ENCODE assay signal across 26 mouse cellular contexts in the genomic region with DNA sequence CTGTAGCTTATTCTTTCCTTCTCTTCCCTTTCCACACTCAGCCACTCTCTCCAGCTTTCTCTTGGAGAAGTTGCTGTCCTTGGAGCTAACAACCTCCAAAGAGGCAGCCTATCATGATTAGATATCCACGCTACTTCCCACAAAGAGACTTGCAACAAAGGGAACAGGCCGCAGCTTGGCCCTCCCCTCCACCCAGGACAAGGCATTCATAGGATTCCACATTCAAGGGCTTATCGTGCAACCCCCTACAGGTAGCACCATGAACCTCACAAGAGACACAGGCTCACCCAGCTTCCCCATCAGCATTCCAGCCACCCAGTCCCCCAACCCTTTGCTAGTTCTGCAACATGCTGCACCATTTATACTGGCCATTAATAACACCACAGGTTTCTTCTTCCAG. TPM values are rescaled to one million over a fixed set of nuclear protein-coding genes. Genes with fewer than 3 reads are reported as not detected.
DNase-seq lines count a peak whose midpoint lies in the region; ATAC-seq lines count a peak whose summit lies in the region.
"Had no signal": no experiment of that assay in that cellular context is flagged by ENCODE, and none has a peak within 500 bp of the region (broad histone marks: within the 10 kb centered on the region; RNA-seq: fewer than 3 reads in every experiment).

No protein-coding gene starts in this region.

- peak overlapping the region; percentile 24; the same call in 1 of the 2 replicates for H3K27ac ChIP-seq in heart, embryonic 11.5 days (ENCODE audit: low read depth, low read length)
- no peak overlapping the region for H3K27ac ChIP-seq in hindbrain, embryonic 13.5 days
- no peak overlapping the region for H3K27ac ChIP-seq in hindbrain, embryonic 12.5 days
- H3K27ac ChIP-seq: embryonic facial prominence, embryonic 10.5 days; forebrain, embryonic 13.5 days; hindbrain, embryonic 10.5 days had no signal

- no peaks in the 10 kb centered on the region for H3K27me3 ChIP-seq in heart, embryonic 11.5 days (ENCODE audit: control insufficient read depth, insufficient read depth, low read length)
- H3K27me3 ChIP-seq in hindbrain, embryonic 13.5 days, result no peaks in the 10 kb centered on the region
- H3K27me3 ChIP-seq in hindbrain, embryonic 12.5 days, result no peaks in the 10 kb centered on the region
- H3K27me3 ChIP-seq: CH12.LX; forebrain, embryonic 13.5 days had no signal

- H3K9me3 ChIP-seq in heart, embryonic 11.5 days (replicated peaks; ENCODE audit: control insufficient read depth, low read length), result no peaks in the 10 kb centered on the region
- H3K9me3 ChIP-seq in hindbrain, embryonic 13.5 days, result no peaks in the 10 kb centered on the region
- no peaks in the 10 kb centered on the region for H3K9me3 ChIP-seq in hindbrain, embryonic 12.5 days (replicated peaks)
- H3K9me3 ChIP-seq: embryonic facial prominence, embryonic 10.5 days; forebrain, embryonic 13.5 days; hindbrain, embryonic 10.5 days had no signal

- H3K4me1 ChIP-seq in heart, embryonic 11.5 days (ENCODE audit: control insufficient read depth, insufficient read depth, low read length), result peaks cover 4% of the 10 kb centered on the region; the same call in 1 of the 2 replicates
- H3K4me1 ChIP-seq in hindbrain, embryonic 13.5 days (replicated peaks), result no peaks in the 10 kb centered on the region
- H3K4me1 ChIP-seq in hindbrain, embryonic 12.5 days, result no peaks in the 10 kb centered on the region
- H3K4me1 ChIP-seq: embryonic facial prominence, embryonic 10.5 days; forebrain, embryonic 13.5 days; hindbrain, embryonic 10.5 days had no signal

- no peak overlapping the region for H3K4me2 ChIP-seq in heart, embryonic 11.5 days
- H3K4me2 ChIP-seq in hindbrain, embryonic 13.5 days, result no peak overlapping the region
- no peak overlapping the region for H3K4me2 ChIP-seq in hindbrain, embryonic 12.5 days (replicated peaks)
- H3K4me2 ChIP-seq: forebrain, embryonic 13.5 days had no signal

- 45% methylated on average over 3 of the region's 3 CpGs for WGBS in heart, embryonic 11.5 days (ENCODE audit: insufficient replicate concordance)
- WGBS in hindbrain, embryonic 13.5 days, result 77% methylated on average over 3 of the region's 3 CpGs
- WGBS in hindbrain, embryonic 12.5 days, result 86% methylated on average over 3 of the region's 3 CpGs

- H3K4me3 ChIP-seq in heart, embryonic 11.5 days (ENCODE audit: low read depth, low read length), result no peak overlapping the region
- H3K4me3 ChIP-seq in hindbrain, embryonic 13.5 days, result no peak overlapping the region
- H3K4me3 ChIP-seq in hindbrain, embryonic 12.5 days, result no peak overlapping the region
- H3K4me3 ChIP-seq: embryonic facial prominence, embryonic 10.5 days; forebrain, embryonic 13.5 days; hindbrain, embryonic 10.5 days had no signal

- peaks cover 7% of the 10 kb centered on the region for H3K36me3 ChIP-seq in heart, embryonic 11.5 days (ENCODE audit: control insufficient read depth, insufficient read depth, low read length)
- peaks cover 16% of the 10 kb centered on the region for H3K36me3 ChIP-seq in hindbrain, embryonic 13.5 days
- peaks cover 28% of the 10 kb centered on the region for H3K36me3 ChIP-seq in hindbrain, embryonic 12.5 days

- H3K9ac ChIP-seq in heart, embryonic 11.5 days (ENCODE audit: low read depth, low read length), result no peak overlapping the region
- H3K9ac ChIP-seq in hindbrain, embryonic 13.5 days, result 0 out of 2 replicates have a peak overlapping the region, but pooled peaks have one; percentile 30
- no peak overlapping the region for H3K9ac ChIP-seq in hindbrain, embryonic 12.5 days
- H3K9ac ChIP-seq: forebrain, embryonic 13.5 days; forebrain, postnatal 0 days had no signal

- no peak for DNase-seq in heart, postnatal 36 days
- peak; percentile 89 for DNase-seq in ES-CJ7 (ENCODE audit: low read depth, low spot score)
- peak; percentile 67 for DNase-seq in WW6 (ENCODE audit: low read depth, low spot score)
- no peak for DNase-seq in gastrocnemius, postnatal 36 days
- no peak for DNase-seq in layer of hippocampus, adult 9-10 months (ENCODE audit: low spot score)
- DNase-seq: adrenal gland, adult 8-10 months; adrenal gland, postnatal 36 days; cerebellum, adult 2 months; cerebellum, postnatal 10 days; forebrain, postnatal 0 days; gastrocnemius, postnatal 14 days; kidney, adult 8-10 months had no signal

- ATAC-seq in heart, embryonic 11.5 days (replicated peaks; ENCODE audit: insufficient number of reproducible peaks, low FRiP score, low TSS enrichment), result no peak
- ATAC-seq in hindbrain, embryonic 13.5 days (ENCODE audit: low FRiP score), result no peak
- no peak for ATAC-seq in hindbrain, embryonic 12.5 days (ENCODE audit: low FRiP score)
- ATAC-seq: forebrain, embryonic 13.5 days; forebrain, postnatal 0 days; hindbrain, embryonic 16.5 days; inflammation-experienced regulatory T-cells, adult 6 months; intestine, postnatal 0 days had no signal

- intact Hi-C loops in heart, postnatal 36 days (cut with DNase I), result no loop called here
- intact Hi-C loops in gastrocnemius, postnatal 36 days (cut with DNase I), result no loop called here

RNA-seq across cellular contexts. Expression of gene Thap8, which starts 13.1 kb away (rescaled TPM):
- 0.20 and 0.38 TPM in 2 replicates for polyA plus RNA-seq in heart, embryonic 11.5 days (2014; fragmentation: Nextera tagmentation; extraction: Ambion mirVana)
- under 1 TPM; 0.22 to 0.35 TPM for total RNA-seq in heart, postnatal 36 days (2021)
- polyA plus RNA-seq in hindbrain, embryonic 13.5 days (2015; fragmentation: Nextera tagmentation; extraction: Ambion mirVana), result 0.43 and 0.66 TPM in 2 replicates
- polyA plus RNA-seq in hindbrain, embryonic 12.5 days (2016; fragmentation: Nextera tagmentation; extraction: Ambion mirVana), result 0.48 and 0.77 TPM in 2 replicates
- total RNA-seq in gastrocnemius, postnatal 36 days (2021), result under 1 TPM in 1 of 2 experiments, not detected in 1; 0.25 TPM
- total RNA-seq: gastrocnemius, adult 18-20 months had no signal
- polyA plus RNA-seq: cerebellum, adult 2 months had no signal

RNA-seq across cellular contexts. Expression of gene Wdr62, which starts 13.4 kb away (rescaled TPM):
- polyA plus RNA-seq in heart, embryonic 11.5 days (2014; fragmentation: Nextera tagmentation; extraction: Ambion mirVana), result 7.7 and 9.9 TPM in 2 replicates
- 1 to 10 TPM; 1.5 to 1.9 TPM for total RNA-seq in heart, postnatal 36 days (2021)
- polyA plus RNA-seq in hindbrain, embryonic 13.5 days (2015; fragmentation: Nextera tagmentation; extraction: Ambion mirVana), result 3.1 and 4.3 TPM in 2 replicates
- 7.2 and 7.4 TPM in 2 replicates for polyA plus RNA-seq in hindbrain, embryonic 12.5 days (2016; fragmentation: Nextera tagmentation; extraction: Ambion mirVana)
- total RNA-seq in gastrocnemius, postnatal 36 days (2021), result 1 to 10 TPM; 2.2 to 2.7 TPM

RNA-seq across cellular contexts. Expression of gene Clip3, which starts 24.7 kb away (rescaled TPM):
- 18.6 and 22.1 TPM in 2 replicates for polyA plus RNA-seq in heart, embryonic 11.5 days (2014; fragmentation: Nextera tagmentation; extraction: Ambion mirVana)
- total RNA-seq in heart, postnatal 36 days (2021), result 10 to 100 TPM in 1 of 2 experiments, 1 to 10 TPM in 1; 6.0 to 11.4 TPM
- polyA plus RNA-seq in hindbrain, embryonic 13.5 days (2015; fragmentation: Nextera tagmentation; extraction: Ambion mirVana), result 84.2 and 90.1 TPM in 2 replicates
- 74.8 and 88.1 TPM in 2 replicates for polyA plus RNA-seq in hindbrain, embryonic 12.5 days (2016; fragmentation: Nextera tagmentation; extraction: Ambion mirVana)
- 1 to 10 TPM; 4.5 to 5.6 TPM for total RNA-seq in gastrocnemius, postnatal 36 days (2021)
- total RNA-seq: CH12.LX; granulocyte monocyte progenitor cell, adult 5-6 weeks; MEL had no signal

RNA-seq across cellular contexts. Expression of gene Ovol3, which starts 31.3 kb away (rescaled TPM):
- polyA plus RNA-seq in heart, embryonic 11.5 days (2014; fragmentation: Nextera tagmentation; extraction: Ambion mirVana), result not detected in 2 replicates
- not detected for total RNA-seq in heart, postnatal 36 days (2021)
- not detected in 2 replicates for polyA plus RNA-seq in hindbrain, embryonic 13.5 days (2015; fragmentation: Nextera tagmentation; extraction: Ambion mirVana)
- not detected in 2 replicates for polyA plus RNA-seq in hindbrain, embryonic 12.5 days (2016; fragmentation: Nextera tagmentation; extraction: Ambion mirVana)
- total RNA-seq in gastrocnemius, postnatal 36 days (2021), result not detected
- total RNA-seq: adrenal gland, adult 8-10 months; adrenal gland, postnatal 36 days; forebrain, postnatal 0 days; gastrocnemius, adult 18-20 months; granulocyte monocyte progenitor cell, adult 5-6 weeks; MEL had no signal
- polyA plus RNA-seq: cerebellum, adult 2 months; embryonic facial prominence, embryonic 10.5 days; forebrain, embryonic 13.5 days; forebrain, postnatal 0 days; heart, postnatal 0 days; hindbrain, embryonic 10.5 days; hindbrain, embryonic 16.5 days; inflammation-experienced regulatory T-cells, adult 6 months; intestine, postnatal 0 days had no signal

RNA-seq across cellular contexts. Expression of gene Tbcb, which starts 34.7 kb away (rescaled TPM):
- 184 and 185 TPM in 2 replicates for polyA plus RNA-seq in heart, embryonic 11.5 days (2014; fragmentation: Nextera tagmentation; extraction: Ambion mirVana)
- total RNA-seq in heart, postnatal 36 days (2021), result 10 to 100 TPM; 58.8 to 61.7 TPM
- 383 and 390 TPM in 2 replicates for polyA plus RNA-seq in hindbrain, embryonic 13.5 days (2015; fragmentation: Nextera tagmentation; extraction: Ambion mirVana)
- 272 and 275 TPM in 2 replicates for polyA plus RNA-seq in hindbrain, embryonic 12.5 days (2016; fragmentation: Nextera tagmentation; extraction: Ambion mirVana)
- 10 to 100 TPM; 29.9 to 30.0 TPM for total RNA-seq in gastrocnemius, postnatal 36 days (2021)

Comparison
In these comparisons a context has a peak if more than half of its experiments do, and no peak if none do; other contexts are left out.
1. DNase-seq: peak in ES-CJ7 (single experiment) and WW6 (single experiment); none in heart, postnatal 36 days (0 of 2), gastrocnemius, postnatal 36 days (0 of 2) and layer of hippocampus, adult 9-10 months (single experiment).